Mouse (Mus musculus) limb, embryonic 15.5 days (tissue): ENCODE measurements around the gene Ndufs4. TPM values are rescaled to one million over a fixed set of nuclear protein-coding genes. Genes with fewer than 3 reads are reported as not detected.
"Not testable (repeated sequence)": the region's sequence is repeated elsewhere in the genome, so short reads cannot be mapped to it uniquely, and the experiment has no call there.

Experiments used
- ATAC-seq: fragments of 200-750 bp; cut with Nextera tagmentation; 2 replicates; pipeline ENCODE4 v1.8.0; 2017; ENCODE audit warnings: low read depth, moderate TSS enrichment; ENCODE audit not compliant: insufficient number of reproducible peaks, low FRiP score, low TSS enrichment
- H3K27ac ChIP-seq: fragments of 300-500 bp; sonication (generic); 2 replicates; pipeline ENCODE4 v1.5.1; 2015; ENCODE audit warnings: moderate library complexity, mild to moderate bottlenecking, inconsistent platforms
- H3K27me3 ChIP-seq: fragments of 300-500 bp; sonication (generic); 2 replicates; pipeline ENCODE4 v1.6.1; 2015; ENCODE audit warnings: inconsistent platforms
- H3K36me3 ChIP-seq: fragments of 300-500 bp; sonication (generic); 2 replicates; pipeline ENCODE4 v1.6.1; 2015; ENCODE audit warnings: inconsistent platforms
- H3K4me1 ChIP-seq: fragments of 300-500 bp; sonication (generic); 2 replicates; pipeline ENCODE4 v1.6.1; 2015; ENCODE audit warnings: inconsistent platforms
- H3K4me2 ChIP-seq: fragments of 300-500 bp; sonication (generic); 2 replicates; pipeline ENCODE4 v1.6.1; 2015; ENCODE audit warnings: mild to moderate bottlenecking, inconsistent platforms
- H3K4me3 ChIP-seq: fragments of 300-500 bp; sonication (generic); 2 replicates; pipeline ENCODE4 v1.5.1; 2015; ENCODE audit warnings: mild to moderate bottlenecking, inconsistent platforms
- H3K9ac ChIP-seq: fragments of 300-500 bp; sonication (generic); 2 replicates; pipeline ENCODE4 v1.6.1; 2015; ENCODE audit warnings: inconsistent platforms
- H3K9me3 ChIP-seq: fragments of 300-500 bp; sonication (generic); 2 replicates; pipeline ENCODE4 v1.6.1; 2016; ENCODE audit warnings: inconsistent platforms
- WGBS: fragments of 180-500 bp; shearing (Covaris S2); methylation state at CpG from one replicate; pipeline ENCODE4 v1.1.7; 2015; 5-methylcytosine and 5-hydroxymethylcytosine counted together
- polyA plus RNA-seq: library from polyadenylated mRNA; unstranded; fragments of >200 nt; fragmentation: Nextera tagmentation; extraction: Ambion mirVana; gene quantifications from 2 replicates; pipeline ENCODE4 v1.2.1, GENCODE M21; 2015

The Ndufs4 gene
- polyA plus RNA-seq, 1 experiment from 2014 or later = 251 TPM

- Histone ChIP-seq H3K9ac (no peak overlapping the region), H3K27ac (no peak overlapping the region), H3K4me3 (no peak overlapping the region), H3K4me2 (no peak overlapping the region), H3K27me3 (no peaks in the 10 kb centered on the region), H3K4me1 (no peaks in the 10 kb centered on the region), H3K36me3 (peaks cover 5% of the 10 kb centered on the region; the same call in 1 of the 2 replicates), H3K9me3 (no peaks in the 10 kb centered on the region)
- ATAC-seq = no peak
These were observed 68.9 kb downstream of the Ndufs4 start for GRCm38 (mm10) chr13:114319136-114319535.

GRCm38 (mm10) chr13:114315374-114315773 lies 72.7 kb downstream of the Ndufs4 start:
- Histone ChIP-seq H3K27me3 (no peaks in the 10 kb centered on the region), H3K9ac (no peak overlapping the region), H3K27ac (no peak overlapping the region), H3K4me3 (no peak overlapping the region), H3K36me3 (peaks cover 9% of the 10 kb centered on the region; the same call in 1 of the 2 replicates), H3K4me2 (no peak overlapping the region), H3K9me3 (no peaks in the 10 kb centered on the region), H3K4me1 (no peaks in the 10 kb centered on the region)
- WGBS = 87% methylated on average over 3 of the region's 3 CpGs
- no peak for ATAC-seq

- Histone ChIP-seq H3K27ac (no peak overlapping the region), H3K4me3 (no peak overlapping the region), H3K36me3 (peaks cover 9% of the 10 kb centered on the region; the same call in 1 of the 2 replicates), H3K4me1 (no peaks in the 10 kb centered on the region), H3K27me3 (no peaks in the 10 kb centered on the region), H3K9me3 (no peaks in the 10 kb centered on the region), H3K4me2 (no peak overlapping the region), H3K9ac (no peak overlapping the region)
- 83% methylated on average over 3 of the region's 3 CpGs for WGBS
- ATAC-seq = no peak
These were observed 73.1 kb downstream of the Ndufs4 start for GRCm38 (mm10) chr13:114314953-114315352.

GRCm38 (mm10) chr13:114310591-114310990 lies 77.5 kb downstream of the Ndufs4 start:
- 81% methylated on average over 11 of the region's 11 CpGs for WGBS
- no peaks in the 10 kb centered on the region for H3K27me3 ChIP-seq

GRCm38 (mm10) chr13:114304684-114305083 lies 83.4 kb downstream of the Ndufs4 start:
- Histone ChIP-seq H3K4me3 (no peak overlapping the region), H3K4me1 (no peaks in the 10 kb centered on the region), H3K27ac (no peak overlapping the region), H3K27me3 (no peaks in the 10 kb centered on the region), H3K9ac (no peak overlapping the region), H3K36me3 (no peaks in the 10 kb centered on the region), H3K4me2 (no peak overlapping the region), H3K9me3 (no peaks in the 10 kb centered on the region)
- no peak for ATAC-seq
- WGBS = 74% methylated on average over 7 of the region's 7 CpGs

More at GRCm38 (mm10) chr13:114310591-114310990, 77.5 kb downstream of the Ndufs4 start:
- no peak overlapping the region for H3K9ac ChIP-seq
- H3K4me2 ChIP-seq = no peak overlapping the region
- H3K36me3 ChIP-seq = 0 out of 2 replicates have a peak, but pooled peaks cover 4% of the 10 kb centered on the region
- no peak overlapping the region for H3K4me3 ChIP-seq
- ATAC-seq = no peak
- no peaks in the 10 kb centered on the region for H3K4me1 ChIP-seq
- no peaks in the 10 kb centered on the region for H3K9me3 ChIP-seq
- no peak overlapping the region for H3K27ac ChIP-seq

- no peaks in the 10 kb centered on the region for H3K9me3 ChIP-seq
- H3K4me2 ChIP-seq = no peak overlapping the region
- H3K4me1 ChIP-seq = no peaks in the 10 kb centered on the region
- H3K27ac ChIP-seq = no peak overlapping the region
- H3K9ac ChIP-seq = no peak overlapping the region
- no peak overlapping the region for H3K4me3 ChIP-seq
- H3K36me3 ChIP-seq = no peaks in the 10 kb centered on the region
- H3K27me3 ChIP-seq = no peaks in the 10 kb centered on the region
- ATAC-seq = no peak
- WGBS = 88% methylated on average over 4 of the region's 4 CpGs
These were observed 84.4 kb downstream of the Ndufs4 start for GRCm38 (mm10) chr13:114303466-114304175.

- Histone ChIP-seq H3K4me2 (no peak overlapping the region), H3K9me3 (no peaks in the 10 kb centered on the region), H3K4me1 (no peaks in the 10 kb centered on the region), H3K27me3 (no peaks in the 10 kb centered on the region), H3K27ac (no peak overlapping the region), H3K9ac (no peak overlapping the region), H3K4me3 (no peak overlapping the region), H3K36me3 (0 out of 2 replicates have a peak, but pooled peaks cover 5% of the 10 kb centered on the region)
- no peak for ATAC-seq
- WGBS = 31% methylated on average over 3 of the region's 3 CpGs
These were observed 90.3 kb downstream of the Ndufs4 start for GRCm38 (mm10) chr13:114297761-114298160.

- H3K9ac ChIP-seq = no peak overlapping the region
- no peak for ATAC-seq
- WGBS = 74% methylated on average over 4 of the region's 4 CpGs
These were observed 91.5 kb downstream of the Ndufs4 start for GRCm38 (mm10) chr13:114296556-114296955.

GRCm38 (mm10) chr13:114289411-114289810 lies 98.6 kb downstream of the Ndufs4 start:
- no peak overlapping the region for H3K9ac ChIP-seq
- WGBS = 94% methylated on average over 1 of the region's 1 CpGs
- no peak overlapping the region for H3K4me2 ChIP-seq
- no peaks in the 10 kb centered on the region for H3K27me3 ChIP-seq
- H3K36me3 ChIP-seq = peaks cover 28% of the 10 kb centered on the region
- ATAC-seq = no peak
- no peak overlapping the region for H3K27ac ChIP-seq
- no peaks in the 10 kb centered on the region for H3K9me3 ChIP-seq
- H3K4me1 ChIP-seq = no peaks in the 10 kb centered on the region
- no peak overlapping the region for H3K4me3 ChIP-seq

More at GRCm38 (mm10) chr13:114296556-114296955, 91.5 kb downstream of the Ndufs4 start:
- Histone ChIP-seq H3K36me3 (0 out of 2 replicates have a peak, but pooled peaks cover 5% of the 10 kb centered on the region), H3K27me3 (no peaks in the 10 kb centered on the region), H3K4me1 (no peaks in the 10 kb centered on the region), H3K4me3 (no peak overlapping the region), H3K4me2 (no peak overlapping the region), H3K9me3 (no peaks in the 10 kb centered on the region), H3K27ac (no peak overlapping the region)

GRCm38 (mm10) chr13:114288511-114288910 lies 99.5 kb downstream of the Ndufs4 start:
- no peak overlapping the region for H3K27ac ChIP-seq
- H3K4me2 ChIP-seq = no peak overlapping the region
- no peaks in the 10 kb centered on the region for H3K27me3 ChIP-seq
- no peaks in the 10 kb centered on the region for H3K9me3 ChIP-seq
- H3K4me3 ChIP-seq = no peak overlapping the region
- H3K9ac ChIP-seq = no peak overlapping the region
- H3K4me1 ChIP-seq = no peaks in the 10 kb centered on the region
- WGBS = 88% methylated on average over 3 of the region's 3 CpGs
- peaks cover 32% of the 10 kb centered on the region for H3K36me3 ChIP-seq
- ATAC-seq = no peak

GRCm38 (mm10) chr13:114278690-114279089 lies 109.4 kb downstream of the Ndufs4 start:
- H3K9me3 ChIP-seq, H3K9ac ChIP-seq, H3K4me1 ChIP-seq, ATAC-seq, H3K4me2 ChIP-seq, H3K27me3 ChIP-seq, H3K27ac ChIP-seq, H3K4me3 ChIP-seq: not testable (repeated sequence)
- WGBS = 97% methylated on average over 2 of the region's 2 CpGs
- H3K36me3 ChIP-seq = peaks cover 12% of the 10 kb centered on the region; the same call in 1 of the 2 replicates

GRCm38 (mm10) chr13:114277277-114277676 lies 110.8 kb downstream of the Ndufs4 start:
- ATAC-seq = no peak
- 95% methylated on average over 5 of the region's 5 CpGs for WGBS
- H3K9me3 ChIP-seq = no peaks in the 10 kb centered on the region
- H3K27me3 ChIP-seq = no peaks in the 10 kb centered on the region
- H3K27ac ChIP-seq = no peak overlapping the region
- H3K4me1 ChIP-seq = no peaks in the 10 kb centered on the region
- no peak overlapping the region for H3K9ac ChIP-seq
- no peak overlapping the region for H3K4me3 ChIP-seq
- H3K36me3 ChIP-seq = 0 out of 2 replicates have a peak, but pooled peaks cover 2% of the 10 kb centered on the region
- H3K4me2 ChIP-seq = no peak overlapping the region
